Mouse (Mus musculus) neural tube, embryonic 10.5 days (tissue): Measurements from ENCODE around the gene A830018L16Rik.
"Not testable (repeated sequence)": the region's sequence is repeated elsewhere in the genome, so short reads cannot be mapped to it uniquely, and the experiment has no call there.

Source experiments
- DNase-seq: peaks from one replicate; pipeline ENCODE4 v3.0.0-alpha.2; 2017; ENCODE audit warnings: low spot score; ENCODE audit errors: extremely low spot score

The A830018L16Rik gene

DNA sequence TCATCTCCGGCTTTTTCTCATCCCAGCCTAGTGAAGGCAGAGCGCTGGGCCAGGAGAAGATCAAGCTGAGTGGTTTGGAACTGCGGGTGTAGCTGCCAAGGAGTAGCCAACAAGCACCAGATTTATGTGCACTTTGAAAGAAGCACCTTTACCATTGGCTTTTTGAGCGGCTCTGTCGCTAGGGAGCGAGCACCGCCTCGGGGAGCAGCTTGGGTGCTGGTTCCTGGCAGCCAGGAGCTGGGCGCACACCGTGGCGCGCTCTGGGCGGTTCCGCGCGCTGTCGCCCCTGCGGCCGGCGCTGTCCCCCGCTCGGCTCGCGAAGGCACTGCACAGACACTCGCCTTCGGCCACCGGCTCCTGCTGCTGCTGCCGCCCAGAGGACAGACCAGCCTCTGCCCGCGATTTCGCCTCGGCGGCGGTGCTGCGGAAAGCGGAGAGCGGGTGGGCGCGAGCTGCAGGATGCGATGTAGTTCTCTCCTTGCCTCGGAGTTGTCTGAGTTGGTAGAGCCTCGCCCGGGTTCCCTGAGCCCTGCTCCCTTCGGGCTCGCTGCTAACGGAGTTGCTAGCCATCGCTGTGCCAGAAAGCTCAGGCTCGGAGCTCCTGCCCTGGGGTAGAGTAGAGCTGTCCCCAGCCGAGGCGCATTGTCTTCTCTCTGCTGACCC is at the start of gene A830018L16Rik:
TSS of gene A830018L16Rik (plus strand) at position 212 of the 663 bp plus-strand sequence.
- peak; percentile 87 for DNase-seq

DNA sequence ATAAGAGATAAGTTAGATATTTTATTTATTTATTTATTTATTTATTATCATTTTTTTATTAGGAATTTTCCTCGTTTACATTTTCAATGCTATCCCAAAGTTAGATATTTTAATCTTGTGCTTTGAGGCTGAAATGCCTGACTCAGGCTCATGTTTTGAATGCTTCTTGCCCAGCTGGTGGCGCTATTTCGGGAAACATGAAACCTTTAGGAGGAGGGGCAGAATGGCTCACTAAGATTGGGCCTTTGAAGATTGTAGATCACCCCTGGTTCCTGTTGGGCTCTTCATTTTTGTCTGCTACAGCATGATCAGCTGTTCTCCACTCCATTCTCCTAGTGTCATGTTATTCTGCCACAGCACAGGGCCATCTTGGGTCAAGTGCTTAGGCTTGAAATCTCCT is 28.1 kb upstream of the A830018L16Rik start:
- no peak for DNase-seq

DNA sequence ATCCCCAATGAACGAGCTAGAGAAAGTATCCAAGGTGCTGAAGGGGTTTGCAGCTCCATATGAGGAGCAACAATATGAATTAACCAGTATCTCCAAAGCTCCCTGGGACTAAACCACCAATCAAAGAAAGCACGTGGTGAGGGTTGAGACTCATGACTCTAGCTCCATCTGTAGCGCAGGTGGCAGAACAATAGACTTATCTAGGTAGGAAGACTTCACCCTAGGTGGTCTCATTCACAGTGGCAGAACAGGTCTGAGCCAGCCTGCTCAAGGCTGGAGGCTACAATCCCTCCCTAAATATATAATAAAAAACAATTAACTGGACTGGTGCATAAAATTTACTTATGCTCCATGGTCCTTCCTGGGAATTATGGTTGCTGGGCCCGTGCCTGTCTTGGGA is 18.5 kb upstream of the A830018L16Rik start:
- DNase-seq = no peak

DNA sequence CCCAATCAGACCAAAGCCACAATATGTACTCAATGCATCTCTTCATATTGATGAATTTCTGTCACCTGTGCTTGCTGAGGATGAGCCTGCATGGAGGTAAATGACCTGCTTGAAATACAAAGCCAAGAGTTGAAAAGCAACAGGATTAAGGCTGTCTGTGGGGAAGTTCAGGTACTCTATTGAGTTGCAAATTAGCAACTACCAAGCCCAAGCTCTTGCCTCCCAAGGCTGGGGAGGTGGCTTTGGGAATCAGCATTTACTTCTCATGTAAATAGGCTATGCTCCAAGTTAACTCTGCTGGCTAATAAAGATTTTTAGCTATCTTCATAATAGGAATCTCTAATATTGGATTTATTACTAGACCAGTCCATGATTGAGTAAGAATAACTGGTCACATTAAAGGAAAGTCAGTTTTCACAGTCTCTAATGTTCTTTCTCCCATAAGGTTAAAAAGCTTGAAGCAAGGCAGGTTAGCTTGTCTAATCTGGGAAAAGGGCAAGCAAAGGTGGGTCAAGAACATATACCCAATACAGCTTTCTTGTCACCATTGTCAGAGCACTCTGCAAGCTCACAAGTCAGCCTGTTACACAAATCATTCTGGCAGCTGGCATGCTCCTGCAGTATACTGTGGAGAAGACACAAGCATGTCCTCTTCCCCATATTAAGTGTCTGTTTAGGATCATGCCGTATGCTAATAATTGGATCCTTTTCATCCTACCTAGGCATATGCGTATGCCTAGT is 17.7 kb upstream of the A830018L16Rik start:
- no peak for DNase-seq

DNA sequence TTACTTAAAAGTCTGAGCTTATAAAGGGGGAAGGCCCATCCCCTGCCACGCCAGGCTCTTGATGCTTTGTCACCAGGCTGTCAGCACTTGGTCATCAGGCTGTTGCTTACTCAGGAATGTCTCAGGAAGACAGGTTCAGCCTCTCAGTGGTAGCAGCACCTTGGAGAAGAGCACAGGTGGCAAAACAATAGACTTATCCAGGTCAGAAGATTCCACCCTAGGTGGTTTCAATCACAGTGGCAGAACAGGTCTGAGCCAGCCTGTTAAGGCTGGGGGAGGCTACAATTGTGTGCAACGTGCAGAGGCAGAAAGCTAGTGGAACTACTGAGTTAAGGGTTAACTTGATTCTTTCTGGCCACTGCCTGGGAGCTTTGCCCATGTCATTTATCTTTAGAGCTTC is 12.7 kb upstream of the A830018L16Rik start:
- no peak for DNase-seq

DNA sequence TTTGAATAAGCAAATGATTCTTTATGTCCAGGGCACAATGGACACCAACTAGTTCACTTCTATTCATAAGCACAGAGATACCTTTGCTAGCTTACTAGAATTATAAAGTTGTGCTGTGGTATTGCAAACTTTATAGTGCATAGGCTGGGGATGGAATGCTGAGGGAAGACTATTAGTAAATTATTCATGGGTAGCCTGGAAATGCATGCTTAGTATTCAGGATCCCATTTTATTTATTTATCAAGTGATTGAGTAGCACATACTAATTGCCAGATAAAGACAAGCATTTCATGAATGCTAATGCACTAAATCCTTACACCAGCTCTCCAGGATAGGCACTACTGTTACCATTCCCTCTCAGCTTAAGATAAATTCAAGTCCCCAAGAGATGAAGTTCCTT is 8.4 kb upstream of the A830018L16Rik start:
- no peak for DNase-seq

DNA sequence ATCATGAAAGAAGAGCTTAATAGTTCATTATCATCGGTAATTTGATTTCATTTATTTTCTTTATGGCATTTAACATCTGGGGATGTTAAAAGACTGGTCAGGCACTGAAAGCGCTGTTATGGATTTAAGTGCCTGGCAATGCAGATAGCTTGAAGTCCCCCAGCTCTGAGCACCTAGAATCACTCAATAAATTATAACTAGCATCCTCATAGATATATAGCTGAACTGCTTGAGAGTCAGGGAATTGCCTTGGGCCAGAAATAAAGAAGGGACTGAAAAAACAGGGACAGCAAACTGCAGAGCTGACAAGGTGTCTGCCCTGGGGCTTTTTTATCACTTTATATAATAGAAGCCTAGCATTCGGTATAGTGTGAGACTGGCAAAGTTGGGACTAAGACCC is 7.9 kb upstream of the A830018L16Rik start:
- no peak for DNase-seq

DNA sequence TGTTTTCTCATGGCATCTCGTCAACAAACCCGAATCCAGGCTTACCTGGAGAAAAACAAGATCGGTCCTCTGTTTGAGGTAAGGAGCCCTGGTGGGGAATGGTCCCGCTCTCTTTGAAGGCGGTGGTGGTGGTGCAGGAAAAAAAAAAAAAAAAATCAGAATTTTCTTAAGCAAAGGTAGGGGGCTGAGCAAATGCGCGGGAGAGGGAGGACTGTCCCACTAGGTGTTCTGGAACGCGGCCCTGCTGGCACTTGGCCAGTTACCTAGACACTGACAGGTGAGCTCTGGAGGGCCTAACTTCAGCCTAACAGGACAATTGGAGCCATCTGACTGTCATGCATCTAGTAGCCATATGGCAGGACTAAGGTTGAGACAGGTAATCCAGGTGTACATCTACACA is 655 bp downstream of the A830018L16Rik start:
- no peak for DNase-seq

DNA sequence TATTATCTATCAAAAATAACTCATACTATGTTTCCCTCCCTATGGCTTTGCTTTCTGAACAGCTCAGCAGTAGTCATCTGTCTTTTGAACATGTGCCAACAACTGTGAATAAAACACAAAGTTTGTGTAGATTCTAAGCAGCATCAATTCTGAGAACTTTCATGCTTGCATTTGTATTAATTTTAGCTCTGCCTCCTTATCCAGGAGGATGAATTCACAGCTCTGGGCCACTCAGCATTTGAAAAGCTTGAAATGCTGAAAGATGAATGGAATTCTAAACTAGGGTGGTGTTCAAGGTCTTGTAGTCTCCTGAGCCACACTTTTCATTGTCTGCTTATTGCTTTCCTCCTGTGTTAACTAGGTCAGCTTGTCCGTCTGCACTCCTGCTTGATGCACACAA is 13.4 kb downstream of the A830018L16Rik start:
- DNase-seq = no peak

DNA sequence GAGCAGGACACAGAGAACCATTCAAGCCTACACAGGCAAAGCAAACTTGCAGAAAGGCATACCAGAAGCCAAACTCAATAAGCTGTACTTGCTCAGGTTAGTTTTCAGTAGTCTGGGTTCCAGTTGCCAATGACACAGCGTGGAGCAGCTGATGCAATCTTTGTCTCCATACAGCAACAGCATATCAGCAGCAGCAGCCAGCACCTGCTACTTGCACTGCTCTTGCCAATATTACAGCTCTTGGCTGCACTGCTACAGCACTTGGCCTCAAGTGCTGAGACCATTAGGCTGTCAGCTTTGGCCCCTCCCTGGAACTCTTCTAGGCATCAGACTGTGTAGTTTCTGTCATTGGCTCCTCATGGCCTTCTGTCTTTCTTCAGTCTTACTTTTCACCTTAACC is 44.4 kb downstream of the A830018L16Rik start:
- no peak for DNase-seq

DNA sequence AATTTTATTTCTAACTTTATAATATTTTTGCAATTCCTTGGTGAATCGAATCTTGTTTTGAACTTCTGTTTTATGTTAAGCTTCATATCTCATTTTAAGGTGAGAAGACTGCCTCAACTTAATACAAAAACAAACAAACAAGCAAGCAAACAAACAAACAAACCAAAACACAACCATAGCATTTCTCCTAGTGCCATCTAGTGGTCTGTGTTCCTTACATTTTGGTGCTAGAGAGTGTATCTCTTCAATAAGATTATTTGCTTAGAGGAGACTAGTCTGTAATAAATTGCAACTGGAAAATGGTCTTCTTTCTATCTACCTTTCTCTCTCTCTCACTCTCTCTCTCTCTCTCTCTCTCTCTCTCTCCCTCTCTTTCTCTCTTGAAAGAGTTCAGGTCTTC is 52.4 kb downstream of the A830018L16Rik start:
- DNase-seq = no peak

DNA sequence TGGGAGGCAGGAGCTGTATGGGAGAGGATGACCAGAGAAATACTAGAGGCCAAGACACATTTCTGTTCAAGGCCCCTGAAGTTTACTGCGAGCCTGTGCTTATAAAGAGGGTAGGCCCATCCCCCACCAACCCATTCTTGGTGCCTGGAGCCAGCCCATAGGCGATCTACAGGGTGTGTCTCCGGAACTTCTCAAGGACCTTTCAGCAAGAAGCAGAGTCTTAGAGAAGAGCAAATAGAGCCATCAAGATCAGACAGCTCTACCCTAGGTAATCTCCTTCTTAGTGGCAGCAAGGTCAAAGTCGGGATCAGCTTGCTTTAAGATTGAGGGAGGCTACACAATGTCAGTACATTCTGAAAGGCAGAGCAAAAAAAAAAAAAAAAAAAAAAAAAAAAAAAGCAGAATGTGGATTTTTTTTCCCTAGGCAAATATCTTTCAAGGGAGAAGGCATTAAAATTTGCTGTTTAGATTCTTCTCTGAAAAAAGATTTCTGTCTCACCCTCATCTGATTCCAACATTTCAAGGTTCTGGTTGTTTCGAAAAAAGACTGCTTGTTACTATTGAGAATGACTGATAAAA is 53.2 kb downstream of the A830018L16Rik start:
- no peak for DNase-seq

DNA sequence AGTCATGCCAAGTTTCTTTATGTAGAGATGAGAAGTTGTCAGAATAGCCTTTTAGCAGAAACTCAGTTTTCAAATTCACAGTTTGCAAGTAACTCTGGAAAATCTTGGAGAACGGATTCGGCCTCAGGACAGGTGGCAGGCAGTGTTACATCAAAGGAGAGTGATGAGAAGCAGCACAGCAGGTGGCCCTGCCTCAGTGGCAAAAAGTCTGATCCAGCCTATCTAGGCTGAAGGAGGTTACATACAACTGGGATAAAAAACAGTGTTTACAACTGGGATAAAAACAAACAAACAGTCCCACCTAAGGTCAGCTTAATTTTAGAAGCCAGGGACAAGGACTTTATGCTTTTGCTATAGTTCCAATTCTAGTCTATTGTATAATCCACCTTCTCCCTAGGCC is 79.0 kb downstream of the A830018L16Rik start:
- DNase-seq = no peak

DNA sequence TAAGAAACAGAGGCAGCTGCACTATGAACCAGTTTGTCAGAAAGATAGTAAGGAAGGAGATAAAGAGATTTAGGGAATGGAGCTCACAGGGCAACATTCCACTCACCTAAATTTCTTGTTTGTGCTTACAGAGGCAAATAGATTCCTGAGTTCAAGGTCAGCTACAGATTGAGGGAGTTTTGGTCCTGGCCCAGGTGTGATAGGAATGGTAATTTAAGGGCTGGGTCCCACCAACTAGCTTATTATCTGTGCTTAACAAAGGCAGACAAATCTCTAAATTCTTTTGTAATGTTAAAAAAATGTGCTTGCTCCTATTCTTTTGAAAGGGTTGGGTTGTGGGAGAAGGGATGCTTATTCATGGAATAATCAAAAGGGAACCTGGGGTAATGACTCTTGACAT is 87.7 kb downstream of the A830018L16Rik start:
- no peak for DNase-seq

DNA sequence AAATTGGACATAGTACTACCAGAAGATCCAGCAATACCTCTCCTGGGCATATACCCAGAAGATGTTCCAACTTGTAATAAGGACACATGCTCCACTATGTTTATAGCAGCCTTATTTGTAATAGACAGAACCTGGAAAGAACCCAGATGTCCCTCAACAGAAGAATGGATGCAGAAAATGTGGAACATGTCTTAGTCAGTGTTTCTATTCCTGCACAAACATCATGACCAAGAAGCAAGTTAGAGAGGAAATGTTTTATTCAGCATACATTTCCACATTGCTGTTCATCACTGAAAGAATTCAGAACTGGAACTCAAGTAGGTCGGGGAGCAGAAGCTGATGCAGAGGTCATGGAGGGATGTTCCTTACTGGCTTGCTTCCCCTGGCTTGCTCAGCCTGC is 135.9 kb downstream of the A830018L16Rik start:
- not testable (repeated sequence) for DNase-seq

DNA sequence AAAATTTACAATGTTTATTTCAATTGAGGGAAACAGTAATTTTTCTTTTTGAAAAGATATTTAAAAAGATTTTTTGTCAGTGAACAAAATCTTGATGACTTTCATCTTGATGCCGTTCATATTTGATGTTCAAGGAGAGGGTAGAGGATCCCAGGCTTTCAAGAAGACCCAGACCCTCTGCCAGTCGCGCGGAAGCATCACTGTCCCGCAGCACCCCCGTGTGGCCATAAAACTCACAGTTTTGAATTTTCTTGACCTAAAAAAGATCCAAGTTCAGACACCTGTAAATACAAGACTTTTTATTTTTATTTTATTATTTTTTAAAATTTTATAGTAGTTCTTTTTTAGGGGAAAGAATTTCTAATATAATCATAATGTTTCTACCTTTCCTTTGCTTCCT is 151.4 kb downstream of the A830018L16Rik start:
- DNase-seq = peak; percentile 57

DNA sequence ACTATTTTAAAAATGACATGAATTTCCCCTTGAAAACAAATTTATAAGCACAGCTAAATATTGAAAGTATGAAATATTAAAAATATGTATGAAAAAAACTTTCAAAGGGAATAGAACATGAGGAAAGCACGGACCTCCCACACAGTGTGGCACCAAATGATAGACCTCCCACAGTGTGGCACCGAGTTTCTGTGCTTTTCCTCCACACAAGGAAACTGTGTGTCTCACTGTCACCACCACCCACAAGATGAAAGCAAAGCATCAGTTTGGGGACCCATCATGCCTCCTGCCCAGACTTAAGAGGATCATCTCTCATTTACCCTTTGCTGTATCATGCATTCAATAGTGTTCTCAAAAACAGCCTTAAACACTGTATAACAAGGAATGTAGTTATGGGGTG is 152.8 kb downstream of the A830018L16Rik start:
- DNase-seq = no peak

DNA sequence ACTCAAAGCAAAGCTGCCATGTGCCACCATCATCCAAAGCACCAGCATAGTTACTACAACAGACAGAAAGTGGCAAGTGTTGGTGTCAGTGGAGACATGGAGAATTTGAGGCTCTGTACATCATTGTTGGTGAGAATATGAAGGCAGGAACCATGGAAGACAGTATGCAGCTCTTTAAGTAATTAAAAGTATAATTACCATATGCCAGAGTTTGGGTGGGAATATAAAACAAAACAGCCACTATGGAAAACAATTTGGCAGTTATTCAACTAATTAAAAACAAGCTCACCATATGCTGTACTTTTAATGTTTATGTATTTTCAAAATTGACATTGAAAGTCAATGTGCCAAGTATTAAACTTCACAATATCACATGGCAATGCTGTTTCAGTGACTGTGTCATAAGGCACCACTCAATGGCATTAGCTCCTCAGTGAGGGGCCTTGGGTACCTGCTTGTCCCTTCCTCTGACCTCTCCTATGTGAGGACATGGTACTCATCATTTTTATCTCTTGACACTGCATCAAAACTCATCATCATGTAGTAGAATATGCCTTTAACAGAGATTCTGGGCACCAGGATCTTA is 153.5 kb downstream of the A830018L16Rik start:
- no peak for DNase-seq

DNA sequence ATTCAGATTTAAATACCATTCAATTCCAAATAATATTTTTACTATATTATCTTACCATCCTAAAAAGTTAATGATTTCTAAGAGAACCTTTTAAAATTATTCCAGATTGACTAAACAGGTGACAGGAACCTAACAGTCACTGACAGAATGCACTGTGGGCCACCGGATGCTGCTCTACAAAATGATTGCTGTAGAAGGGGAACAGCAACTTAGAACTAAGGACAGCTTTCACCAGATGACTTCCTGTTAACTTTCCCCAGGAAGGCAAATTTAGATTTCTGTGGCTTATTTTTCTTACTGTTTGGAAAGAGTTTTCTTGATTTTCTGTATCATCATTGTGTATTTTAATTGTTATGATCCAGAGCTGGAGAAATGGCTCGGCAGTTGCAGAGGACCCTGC is 156.4 kb downstream of the A830018L16Rik start:
- DNase-seq = no peak

DNA sequence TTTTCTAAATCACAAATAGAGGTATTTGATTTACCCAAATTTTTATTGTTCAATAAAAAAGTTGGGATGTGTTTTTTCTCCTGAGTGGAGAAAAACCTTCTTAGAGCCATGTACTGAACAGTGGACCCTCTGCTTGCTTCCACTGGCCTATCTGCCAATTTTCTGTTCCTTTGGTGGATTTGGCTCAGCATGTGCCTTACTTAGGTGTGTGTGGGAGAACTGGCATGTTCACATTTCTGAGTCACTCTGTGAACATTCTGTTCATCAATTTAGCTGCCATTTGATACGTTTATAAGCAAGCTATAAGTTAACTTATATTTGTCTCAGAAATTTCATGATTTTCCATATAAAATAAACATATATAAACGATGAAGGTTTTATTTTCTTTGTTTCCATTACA is 159.6 kb downstream of the A830018L16Rik start:
- DNase-seq = no peak

DNA sequence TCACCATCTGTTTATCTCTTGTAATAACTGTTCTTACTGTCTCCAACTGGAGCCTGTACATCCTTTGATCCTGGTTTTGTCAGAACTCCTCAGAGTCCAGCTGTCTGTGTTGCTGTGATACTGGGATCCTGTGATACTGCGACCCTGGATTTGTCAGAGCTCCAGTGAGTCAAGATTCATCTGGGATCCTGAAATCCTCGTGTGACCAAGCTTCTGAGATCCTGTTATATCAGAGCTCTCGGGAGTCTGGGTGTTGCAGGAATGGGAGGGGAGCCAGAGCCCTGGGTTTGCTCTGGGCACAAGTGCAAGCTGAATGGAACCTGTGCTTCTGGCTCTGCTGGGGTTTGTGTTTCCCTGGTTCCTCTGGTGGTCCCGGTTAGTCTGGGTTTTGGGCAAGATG is 166.1 kb downstream of the A830018L16Rik start:
- no peak for DNase-seq

DNA sequence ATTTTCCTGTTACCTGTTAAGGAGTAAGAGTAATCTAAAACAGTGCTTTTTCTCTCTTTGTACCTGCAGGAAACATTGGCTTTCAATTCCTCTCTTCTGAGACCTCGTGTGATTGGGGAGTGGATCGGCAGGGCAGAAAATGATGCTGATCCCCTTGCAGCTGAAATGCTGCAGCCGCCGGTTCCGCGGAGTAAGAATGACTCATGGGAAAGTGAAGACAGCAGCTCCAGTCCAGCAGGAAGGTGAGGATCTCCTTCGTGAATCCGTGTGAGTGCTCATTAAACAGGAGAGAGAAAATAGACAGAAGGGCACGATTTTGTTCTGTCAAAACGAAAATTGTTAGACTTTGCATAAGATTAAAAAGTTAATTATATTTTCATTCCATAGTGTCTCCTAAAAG is 174.4 kb downstream of the A830018L16Rik start:
- no peak for DNase-seq
